Mouse (Mus musculus) brown adipose tissue, adult 24 weeks (tissue): ENCODE results near the gene Ascl5. TPM values are rescaled to one million over a fixed set of nuclear protein-coding genes. Genes with fewer than 3 reads are reported as not detected.
A peak's percentile ranks its signal among the peaks of the same experiment; 100 is the strongest.

Source experiments
- H3K27ac ChIP-seq: fragments of 200-500 bp; replicated peaks from 2 replicates; pipeline ENCODE4 v1.5.1; 2012; ENCODE audit warnings: low read depth, mild to moderate bottlenecking, low read length
- H3K4me1 ChIP-seq: fragments of 200-500 bp; 2 replicates; pipeline ENCODE4 v1.6.1; 2012; ENCODE audit warnings: low read length, mixed read lengths; ENCODE audit not compliant: control insufficient read depth, insufficient read depth, insufficient read length
- H3K4me3 ChIP-seq: fragments of 200-500 bp; 2 replicates; pipeline ENCODE4 v1.5.1; 2012; ENCODE audit warnings: low read depth, mild to moderate bottlenecking, low read length, moderate library complexity; ENCODE audit not compliant: insufficient read depth
- polyA plus RNA-seq: library from polyadenylated mRNA; stranded (reverse); fragments of >200 nt; gene quantifications from 2 replicates; pipeline ENCODE4 v1.2.4, GENCODE M21; 2012; ENCODE audit not compliant: missing spikeins, insufficient read depth, insufficient read length

The Ascl5 gene
- not detected in 2 replicates for polyA plus RNA-seq

DNA sequence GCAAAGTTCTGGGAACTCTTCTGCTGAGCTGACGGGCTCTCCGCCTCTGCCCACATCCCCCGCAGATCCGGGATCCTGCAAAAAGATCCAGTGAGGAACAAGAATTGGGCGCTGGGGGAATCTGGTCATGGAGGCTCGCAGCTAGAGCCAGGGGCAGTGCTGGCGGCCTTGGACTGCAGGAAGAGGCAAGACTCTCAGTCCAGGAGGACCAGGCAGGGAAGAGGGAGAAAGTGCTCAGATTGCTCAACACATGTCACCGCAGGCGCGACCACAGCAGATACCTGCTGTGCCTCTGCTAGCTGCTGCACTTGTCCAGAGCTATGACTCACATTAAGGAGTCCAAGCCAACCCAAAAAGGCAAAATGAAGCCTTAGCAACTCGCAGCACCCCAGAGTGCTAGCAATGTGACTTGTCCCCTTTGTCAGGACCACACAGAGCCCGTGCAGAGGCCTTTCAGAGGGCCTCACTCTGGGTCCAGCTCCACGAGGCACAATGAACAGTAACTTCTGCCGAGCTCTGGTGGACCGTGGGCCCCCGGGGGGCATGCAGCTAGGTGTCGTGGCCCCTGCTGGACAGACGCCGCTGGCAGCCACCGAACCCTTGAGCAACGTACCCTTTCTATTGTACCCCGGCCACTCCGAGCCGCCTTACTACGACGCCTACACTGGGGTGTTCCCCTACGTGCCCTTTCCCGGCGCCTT lies at the start of gene Ascl5:
Gene Ascl5, plus strand, starts transcription at position 493 of the 701 bp plus-strand sequence.
- H3K27ac ChIP-seq = no peak within 1 kb of the TSS
- H3K4me3 ChIP-seq = no peak within 1 kb of the TSS
- H3K4me1 ChIP-seq = no peaks in the 10 kb centered on the region

DNA sequence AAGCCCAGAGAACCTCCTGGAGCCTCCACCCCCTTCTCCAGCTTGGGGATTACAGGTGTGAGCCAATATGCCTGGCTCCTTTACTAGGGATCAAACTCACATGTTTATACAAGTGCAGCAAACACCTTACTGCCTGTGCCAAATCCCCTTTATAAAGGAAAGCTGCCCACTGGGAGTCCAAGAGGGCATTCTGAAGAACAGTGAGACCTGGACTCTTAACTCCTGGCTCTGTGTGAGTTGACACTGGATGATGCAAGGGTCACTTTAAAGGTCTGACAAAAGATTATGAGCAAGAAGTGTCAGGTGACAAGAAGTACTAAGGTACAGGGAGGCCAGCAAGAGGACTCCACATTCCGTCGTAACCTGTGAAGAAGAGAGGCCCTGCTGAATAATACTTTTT lies 49.2 kb upstream of the Ascl5 start:
- no peak overlapping the region for H3K27ac ChIP-seq
- H3K4me3 ChIP-seq = no peak overlapping the region
- no peaks in the 10 kb centered on the region for H3K4me1 ChIP-seq

DNA sequence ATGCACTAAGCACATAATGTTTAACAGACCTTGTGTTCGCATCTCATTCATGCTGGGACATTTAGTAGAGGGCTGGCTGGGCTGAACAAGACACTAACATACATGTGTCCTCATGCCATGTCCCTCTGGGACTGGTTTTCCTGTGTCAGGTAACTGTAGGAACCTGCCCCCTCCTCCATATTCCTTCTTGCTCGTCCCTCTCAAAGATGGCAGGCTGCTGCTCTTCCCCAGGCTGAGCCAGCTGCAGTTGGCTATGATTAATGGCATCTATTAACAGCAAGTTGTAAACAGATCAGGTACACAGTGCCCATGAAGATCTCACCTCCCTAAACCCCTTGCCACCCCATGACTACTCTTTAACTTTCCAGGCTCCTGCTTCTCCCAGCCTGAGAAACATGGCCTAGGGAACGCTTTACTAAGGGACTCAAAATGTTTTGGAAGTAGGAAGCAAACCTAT lies 44.3 kb upstream of the Ascl5 start, which contains the start of gene Igfn1:
Gene Igfn1, minus strand, starts transcription at position 51 of the 457 bp plus-strand sequence.
- H3K4me3 ChIP-seq = no peak within 1 kb of the TSS

DNA sequence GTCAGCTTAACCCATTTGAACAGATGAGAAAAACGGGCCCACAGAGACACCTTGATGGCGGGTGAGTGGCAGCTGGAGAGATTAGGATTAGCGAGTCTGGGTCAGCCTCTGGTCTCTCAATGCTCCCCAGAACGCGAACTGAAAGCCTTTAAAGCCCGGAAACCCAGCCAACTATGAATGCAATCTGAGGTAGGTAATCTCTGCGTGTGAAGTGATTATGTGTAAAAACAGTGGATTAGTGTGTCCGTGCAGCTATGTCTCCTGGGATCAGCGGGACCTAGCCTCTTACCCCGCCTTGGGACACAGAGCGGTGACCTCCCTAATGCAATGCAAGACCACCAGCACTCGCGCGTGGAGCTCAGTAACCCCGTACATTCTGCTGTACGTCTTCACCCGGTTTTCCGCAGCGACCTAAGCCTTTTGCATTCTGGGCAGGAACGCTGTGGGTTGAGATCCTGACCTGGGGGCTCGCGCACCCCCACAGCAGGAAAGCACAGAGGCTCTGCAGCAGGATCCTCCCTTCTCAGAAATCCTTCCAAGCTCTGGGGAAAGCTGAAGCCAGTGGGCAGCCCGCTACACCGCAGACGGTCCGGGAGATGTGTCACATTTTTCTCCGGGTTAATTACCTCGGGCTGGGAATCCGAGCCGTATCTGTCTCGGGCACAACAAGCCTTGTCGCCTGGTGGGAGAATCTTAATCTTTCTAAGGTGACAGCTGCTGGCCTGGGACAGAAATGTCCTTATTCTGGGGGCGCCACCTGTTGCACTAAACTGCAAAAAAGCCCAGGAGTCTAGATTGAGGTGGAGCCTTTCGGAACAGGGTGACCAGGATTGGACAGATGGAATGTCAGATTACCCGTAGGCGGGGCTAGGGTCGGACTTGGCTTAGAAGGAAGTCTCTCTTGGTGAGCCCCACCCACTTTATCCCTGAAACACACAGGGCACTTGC lies 43.1 kb upstream of the Ascl5 start, which contains the start of gene Tmem9:
Gene Tmem9, plus strand, starts transcription at position 940 of the 948 bp plus-strand sequence.
- H3K4me1 ChIP-seq = peaks cover 2% of the 10 kb centered on the region; the same call in 1 of the 2 replicates
- H3K4me3 ChIP-seq = peak within 1 kb of the TSS; percentile 66
- H3K27ac ChIP-seq = no peak within 1 kb of the TSS

More for the DNA sequence above, 44.3 kb upstream of the Ascl5 start, which contains the start of gene Igfn1:
- Histone ChIP-seq H3K4me1 (peaks cover 2% of the 10 kb centered on the region; the same call in 1 of the 2 replicates), H3K27ac (no peak within 1 kb of the TSS)

DNA sequence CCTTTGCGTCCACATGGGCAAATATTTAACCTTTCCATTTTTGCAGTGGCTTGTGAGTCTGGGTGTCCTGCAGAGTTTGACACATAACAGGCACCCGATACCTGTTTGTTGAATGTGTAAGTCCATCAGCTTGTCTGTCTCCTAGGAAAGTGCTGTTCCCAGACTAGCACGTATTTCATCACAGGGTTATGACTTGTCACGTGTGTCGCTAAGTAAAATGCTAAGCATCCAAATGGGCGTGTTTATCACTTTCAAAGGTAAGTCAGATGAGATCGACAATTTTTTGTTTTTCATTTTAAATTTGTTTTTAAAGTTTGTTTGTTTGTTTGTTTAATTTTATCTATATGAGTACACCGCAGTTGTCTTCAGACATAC lies 42.5 kb upstream of the Ascl5 start:
- Histone ChIP-seq H3K27ac (no peak overlapping the region), H3K4me1 (peaks cover 2% of the 10 kb centered on the region; the same call in 1 of the 2 replicates), H3K4me3 (peak overlapping the region; percentile 66)

GRCm38 (mm10) chr1:136010247-136010646 lies 40.4 kb upstream of the Ascl5 start:
- peaks cover 2% of the 10 kb centered on the region; the same call in 1 of the 2 replicates for H3K4me1 ChIP-seq

GRCm38 (mm10) chr1:136013513-136013912 lies 37.1 kb upstream of the Ascl5 start:
- H3K4me1 ChIP-seq = no peaks in the 10 kb centered on the region
- no peak overlapping the region for H3K27ac ChIP-seq
- no peak overlapping the region for H3K4me3 ChIP-seq

More at GRCm38 (mm10) chr1:136010247-136010646, 40.4 kb upstream of the Ascl5 start:
- no peak overlapping the region for H3K27ac ChIP-seq
- no peak overlapping the region for H3K4me3 ChIP-seq

DNA sequence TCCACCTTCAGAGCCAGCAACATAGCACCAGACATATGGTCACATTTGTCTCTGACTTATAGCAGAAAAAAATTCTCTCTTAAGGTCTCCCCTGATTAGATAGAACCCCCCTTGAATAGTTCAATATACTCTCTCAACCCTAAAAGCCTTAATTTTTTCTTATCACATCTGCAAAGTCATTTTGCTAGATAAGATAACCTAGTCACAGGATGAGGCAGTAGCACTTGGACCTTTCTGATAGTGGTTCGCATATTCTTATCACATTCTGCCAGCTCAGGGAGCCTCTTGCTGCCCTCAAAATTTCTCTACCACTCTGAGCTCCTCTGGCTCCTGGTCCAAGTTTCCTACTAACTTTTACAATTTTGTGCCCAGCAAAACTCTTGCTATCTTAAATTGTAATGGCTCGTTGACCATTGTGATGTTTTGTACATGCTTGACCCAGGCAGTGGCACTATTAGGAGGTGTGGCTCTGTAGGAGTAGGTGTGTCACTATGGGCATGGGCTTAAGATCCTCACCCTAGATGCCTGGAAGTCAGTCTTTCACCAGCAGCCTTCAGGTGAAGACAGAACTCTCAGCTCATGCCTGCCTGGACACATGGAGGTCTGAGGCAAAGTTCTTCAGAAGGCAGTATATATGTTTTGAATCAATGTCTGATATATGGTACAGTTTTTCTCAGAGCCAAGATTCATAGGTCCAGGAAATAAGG lies 35.7 kb upstream of the Ascl5 start:
- no peak overlapping the region for H3K27ac ChIP-seq
- no peaks in the 10 kb centered on the region for H3K4me1 ChIP-seq
- no peak overlapping the region for H3K4me3 ChIP-seq

GRCm38 (mm10) chr1:136017307-136017706 lies 33.3 kb upstream of the Ascl5 start:
- H3K4me1 ChIP-seq = no peaks in the 10 kb centered on the region
- no peak overlapping the region for H3K27ac ChIP-seq
- H3K4me3 ChIP-seq = no peak overlapping the region

DNA sequence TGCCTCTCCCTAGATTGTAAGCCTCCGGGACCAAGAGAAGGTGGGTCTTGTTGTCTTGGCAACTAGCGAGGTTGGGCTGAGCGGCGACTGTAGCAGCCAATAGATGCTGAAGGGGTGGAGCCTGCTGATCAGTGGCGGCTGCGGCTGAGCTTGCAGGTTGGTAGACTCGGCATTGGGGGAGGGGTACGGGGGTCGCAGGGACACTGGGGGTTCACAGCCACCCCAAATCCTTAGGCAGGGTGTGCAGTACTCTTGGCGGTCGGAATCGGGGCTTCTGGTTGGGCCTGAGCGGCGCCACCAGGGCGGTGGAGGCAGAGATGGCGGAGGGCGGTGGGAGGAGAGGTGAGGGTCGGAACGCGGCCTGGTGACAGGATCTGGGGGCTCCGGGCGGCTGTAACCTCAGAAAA lies 32.7 kb upstream of the Ascl5 start:
- peak overlapping the region; percentile 80 for H3K4me3 ChIP-seq
- no peak overlapping the region for H3K27ac ChIP-seq
- no peaks in the 10 kb centered on the region for H3K4me1 ChIP-seq

GRCm38 (mm10) chr1:136018390-136019189 lies 32.0 kb upstream of the Ascl5 start:
- no peak overlapping the region for H3K27ac ChIP-seq
- H3K4me1 ChIP-seq = no peaks in the 10 kb centered on the region
- H3K4me3 ChIP-seq = peak overlapping the region; percentile 80

DNA sequence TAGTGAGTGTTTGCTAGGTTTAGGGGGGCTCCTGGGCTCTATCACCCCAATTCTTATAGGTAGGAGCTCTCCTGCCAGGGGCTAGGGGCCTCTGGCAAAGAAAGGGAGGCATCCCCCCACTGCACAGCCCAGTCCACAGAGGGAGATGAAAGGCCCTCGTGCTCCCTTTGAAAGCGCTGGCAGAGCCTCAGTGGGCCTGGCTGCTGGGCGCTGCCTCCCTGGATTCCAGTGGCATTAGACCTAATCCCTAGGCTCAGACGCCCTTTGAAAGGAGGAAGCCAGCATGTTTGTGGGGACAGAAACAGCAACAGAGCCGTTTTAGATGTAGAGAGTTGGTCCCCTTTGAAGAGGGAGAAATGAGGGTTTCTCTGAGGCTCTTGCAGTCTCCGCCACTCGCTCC lies 20.4 kb upstream of the Ascl5 start:
- H3K4me3 ChIP-seq = no peak overlapping the region
- H3K4me1 ChIP-seq = no peaks in the 10 kb centered on the region
- H3K27ac ChIP-seq = no peak overlapping the region

GRCm38 (mm10) chr1:136031697-136032096 lies 18.9 kb upstream of the Ascl5 start:
- Histone ChIP-seq H3K4me3 (no peak overlapping the region), H3K27ac (no peak overlapping the region), H3K4me1 (no peaks in the 10 kb centered on the region)

DNA sequence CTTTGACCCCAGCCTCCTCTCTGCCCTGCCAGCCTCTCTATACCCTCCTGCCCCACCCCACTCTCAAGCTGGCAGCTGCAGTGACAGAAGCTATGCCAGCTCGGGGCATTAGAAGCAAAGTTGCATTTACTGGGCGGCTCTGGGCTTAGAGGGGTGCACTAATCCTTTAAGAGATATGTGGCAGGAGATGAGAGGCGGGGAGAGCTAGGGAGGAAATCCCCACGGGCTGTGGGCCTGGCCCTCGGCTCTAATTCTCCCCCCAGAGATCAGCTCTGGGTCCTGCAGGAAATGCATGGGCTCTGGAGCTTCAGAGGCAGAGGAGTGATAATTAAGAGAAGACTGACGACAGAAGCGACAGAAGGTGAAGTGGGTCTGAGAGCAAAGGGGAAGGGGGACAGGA lies 17.6 kb upstream of the Ascl5 start:
- Histone ChIP-seq H3K4me3 (no peak overlapping the region), H3K4me1 (no peaks in the 10 kb centered on the region), H3K27ac (no peak overlapping the region)
